Mouse (Mus musculus) layer of hippocampus, adult 2 months (tissue): ENCODE measurements around the gene Kcnq2. TPM values are rescaled to one million over a fixed set of nuclear protein-coding genes. Genes with fewer than 3 reads are reported as not detected.

Experiments used
- DNase-seq, 2 experiments: peaks; one replicate each; pipeline ENCODE4 v3.0.0; 2022; ENCODE audit warnings: low spot score in 2 of 2
- H3K27ac ChIP-seq: fragments of 200-600 bp; 2 replicates; pipeline ENCODE4 v1.8.1; 2022
- H3K4me3 ChIP-seq: fragments of 200-600 bp; 2 replicates; pipeline ENCODE4 v1.8.1; 2022; ENCODE audit warnings: mild to moderate bottlenecking
- CTCF ChIP-seq: fragments of 200-600 bp; conservative IDR thresholded peaks from 2 replicates; pipeline ENCODE4 v1.8.1; 2022; ENCODE audit warnings: antibody characterized with exemption, mild to moderate bottlenecking, moderate library complexity
- total RNA-seq, 2 experiments: library from RNA; stranded (reverse); gene quantifications; 2 replicates each; pipeline ENCODE4 v1.2.3; 2021

The Kcnq2 gene
- total RNA-seq, 2 experiments from 2014 or later = 327 to 335 TPM

- no peak overlapping the region for H3K4me3 ChIP-seq
- DNase-seq = no peak
- no peak overlapping the region for H3K27ac ChIP-seq
- TF ChIP-seq CTCF = no peak
Observed at GRCm38 (mm10) chr2:181041941-181042340, 93.2 kb downstream of the Kcnq2 start.

GRCm38 (mm10) chr2:181039356-181039680 lies 95.8 kb downstream of the Kcnq2 start:
- 0 out of 2 replicates have a peak, but pooled peaks have one; percentile 4 for TF ChIP-seq CTCF
- Histone ChIP-seq H3K27ac (peak overlapping the region; percentile 65; the same call in 1 of the 2 replicates), H3K4me3 (peak overlapping the region; percentile 65)
- no peak for DNase-seq

GRCm38 (mm10) chr2:181038644-181039355 lies 96.3 kb downstream of the Kcnq2 start:
- H3K4me3 ChIP-seq = peak overlapping the region; percentile 65
- H3K27ac ChIP-seq = peak overlapping the region; percentile 65
- no peak for TF ChIP-seq CTCF
- DNase-seq = no peak

GRCm38 (mm10) chr2:181036561-181036960 lies 98.5 kb downstream of the Kcnq2 start:
- Histone ChIP-seq H3K4me3 (no peak overlapping the region), H3K27ac (no peak overlapping the region)
- no peak for TF ChIP-seq CTCF
- DNase-seq = no peak

- H3K4me3 ChIP-seq = no peak overlapping the region
- no peak overlapping the region for H3K27ac ChIP-seq
- no peak for TF ChIP-seq CTCF
- DNase-seq = no peak
Observed at GRCm38 (mm10) chr2:181035186-181035585, 99.9 kb downstream of the Kcnq2 start.

GRCm38 (mm10) chr2:181033310-181033709 lies 101.8 kb downstream of the Kcnq2 start:
- no peak for DNase-seq
- no peak overlapping the region for H3K27ac ChIP-seq
- no peak for TF ChIP-seq CTCF
- H3K4me3 ChIP-seq = no peak overlapping the region

- peak; percentile 29 to 33 for DNase-seq
Observed at GRCm38 (mm10) chr2:181032407-181032806, 102.7 kb downstream of the Kcnq2 start.

GRCm38 (mm10) chr2:181031406-181031934 lies 103.6 kb downstream of the Kcnq2 start:
- peak overlapping the region; percentile 79 for H3K27ac ChIP-seq
- peak; percentile 60 for TF ChIP-seq CTCF
- no peak overlapping the region for H3K4me3 ChIP-seq
- peak; percentile 31 to 44 for DNase-seq

More at GRCm38 (mm10) chr2:181032407-181032806, 102.7 kb downstream of the Kcnq2 start:
- Histone ChIP-seq H3K4me3 (no peak overlapping the region), H3K27ac (peak overlapping the region; percentile 79; the same call in 1 of the 2 replicates)
- TF ChIP-seq CTCF = peak; percentile 72

Other genes starting within 250 kb of the Kcnq2 start
- 10 to 100 TPM; 54.1 to 54.2 TPM for gene Ythdf1, start 214.4 kb downstream of the Kcnq2 start, total RNA-seq
- gene Birc7, start 206.3 kb downstream of the Kcnq2 start, total RNA-seq = not detected
- gene Nkain4, start 180.6 kb downstream of the Kcnq2 start, total RNA-seq = 10 to 100 TPM; 54.3 to 55.1 TPM
- 100 to 1,000 TPM; 139 to 144 TPM for gene Arfgap1, start 168.1 kb downstream of the Kcnq2 start, total RNA-seq
- gene Col20a1, start 148.8 kb downstream of the Kcnq2 start, total RNA-seq = 1 to 10 TPM; 2.7 to 5.4 TPM
- gene Chrna4, start 91.8 kb downstream of the Kcnq2 start, total RNA-seq = 10 to 100 TPM; 14.1 to 15.7 TPM
- gene Eef1a2, start 21.7 kb upstream of the Kcnq2 start, total RNA-seq = 1,000 to 10,000 TPM; 1,145 to 1,175 TPM
- gene Ppdpf, start 51.9 kb upstream of the Kcnq2 start, total RNA-seq = 10 to 100 TPM; 85.4 to 90.2 TPM
- under 1 TPM in 1 of 2 experiments, not detected in 1; 0.10 TPM for gene Ptk6, start 67.5 kb upstream of the Kcnq2 start, total RNA-seq
- gene Srms, start 77.9 kb upstream of the Kcnq2 start, total RNA-seq = under 1 TPM; 0.12 to 0.41 TPM
- not detected for gene Fndc11, start 84.7 kb upstream of the Kcnq2 start, total RNA-seq
- gene Helz2, start 106.7 kb upstream of the Kcnq2 start, total RNA-seq = 1 to 10 TPM; 2.5 to 2.9 TPM
- 10 to 100 TPM; 18.8 to 23.5 TPM for gene Gmeb2, start 152.7 kb upstream of the Kcnq2 start, total RNA-seq
- 100 to 1,000 TPM; 527 to 593 TPM for gene Stmn3, start 179.2 kb upstream of the Kcnq2 start, total RNA-seq
- 10 to 100 TPM; 37.1 to 40.7 TPM for gene Rtel1, start 184.4 kb upstream of the Kcnq2 start, total RNA-seq
- gene Zgpat, start 229.6 kb upstream of the Kcnq2 start, total RNA-seq = 10 to 100 TPM; 78.3 to 80.7 TPM
- 10 to 100 TPM; 43.2 to 50.1 TPM for gene Arfrp1, start 230.1 kb upstream of the Kcnq2 start, total RNA-seq
- gene Lime1, start 244.8 kb upstream of the Kcnq2 start, total RNA-seq = 10 to 100 TPM; 35.2 to 49.5 TPM